Mouse (Mus musculus): ENCODE results near the gene Hba-a1. TPM values are rescaled to one million over a fixed set of nuclear protein-coding genes. Genes with fewer than 3 reads are reported as not detected.
"Not testable (repeated sequence)": the region's sequence is repeated elsewhere in the genome, so short reads cannot be mapped to it uniquely, and the experiment has no call there.

Gene Hba-a1
- total RNA-seq, 2 experiments from 2014 or later = 316 to 399 TPM

DNA sequence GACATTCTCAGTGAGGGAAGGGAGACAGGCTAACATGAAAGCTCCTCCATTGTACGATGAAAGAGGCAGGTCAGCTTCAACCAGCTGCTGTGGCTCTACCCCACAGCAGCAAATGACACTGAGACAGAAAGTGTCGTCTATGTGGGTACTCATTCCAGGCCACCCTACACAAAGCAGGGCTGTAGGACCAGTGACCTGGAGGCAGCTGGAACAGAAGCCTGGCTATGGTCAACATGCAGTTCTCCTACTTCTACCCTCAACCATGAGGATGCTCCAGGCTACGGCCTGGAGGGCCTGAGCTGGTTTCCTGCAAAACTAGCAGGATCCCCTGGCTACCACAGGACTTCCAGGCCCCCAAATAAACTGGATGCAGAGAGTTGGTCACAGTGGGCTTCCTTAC, 26.7 kb upstream of the Hba-a1 start:
- DNase-seq (ENCODE audit: low spot score) = no peak

DNA sequence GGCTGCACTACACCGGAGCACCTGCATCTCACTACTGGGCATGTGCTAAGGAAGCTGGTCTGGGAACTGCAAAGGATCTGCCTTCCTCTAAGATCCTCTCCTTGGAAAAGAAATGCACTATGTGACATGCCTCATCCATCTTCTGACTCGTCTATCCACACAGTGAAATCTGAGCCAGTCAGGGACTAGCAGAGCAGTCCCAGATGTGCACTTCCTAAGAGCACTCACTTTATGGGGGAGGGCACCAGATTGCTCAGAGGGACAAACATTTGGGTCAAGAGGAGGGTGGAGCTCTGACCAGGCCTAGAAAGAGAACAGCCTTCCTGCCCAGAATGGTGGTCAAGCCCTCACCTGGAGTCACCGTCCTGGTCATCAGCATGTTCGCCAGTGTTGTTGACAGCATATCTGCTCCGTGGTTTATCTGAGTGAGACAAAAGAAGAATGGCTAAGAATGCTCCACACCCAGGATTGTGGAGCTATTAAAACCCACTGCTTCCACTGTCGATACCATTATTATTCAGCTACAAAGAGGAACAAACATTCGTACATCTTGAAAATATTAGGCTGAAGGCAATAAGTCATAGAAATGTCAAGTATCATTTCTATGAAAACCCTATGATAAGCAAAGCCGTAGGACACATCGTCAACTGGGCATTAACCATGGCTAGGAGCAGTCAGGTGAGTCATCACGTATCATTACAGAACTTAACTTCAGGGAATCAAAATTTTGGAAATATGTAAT, 20.5 kb upstream of the Hba-a1 start:
- no peak for DNase-seq (ENCODE audit: low spot score)

DNA sequence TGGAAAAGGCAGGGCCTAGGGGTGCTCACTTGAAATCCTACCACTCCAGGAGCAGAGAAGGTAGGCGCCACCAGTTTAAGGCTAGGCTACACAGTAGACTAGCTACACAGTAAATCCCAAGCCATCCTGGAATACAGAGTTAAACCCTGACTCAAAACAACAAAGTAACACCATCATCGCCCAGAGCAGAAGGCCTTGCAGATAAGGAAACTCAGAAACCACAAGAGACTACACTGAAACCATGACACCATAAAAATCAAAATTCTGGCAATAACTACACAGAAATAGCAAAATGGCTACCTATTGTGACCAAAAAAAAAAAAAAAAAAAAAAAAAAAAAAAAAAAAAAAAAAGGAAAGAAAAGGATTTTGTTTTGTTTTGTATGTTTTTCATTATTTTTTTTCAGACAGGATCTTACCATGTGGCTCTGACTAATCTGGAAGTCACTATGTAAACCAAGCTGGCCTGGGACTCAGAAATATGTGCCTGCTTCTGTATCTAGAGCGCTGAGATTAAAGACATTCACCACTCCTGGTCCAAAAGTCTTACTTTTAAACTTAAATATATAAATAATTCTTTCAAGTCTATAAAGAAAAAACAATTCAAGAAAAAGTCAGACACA, 18.1 kb upstream of the Hba-a1 start:
- no peak for DNase-seq (ENCODE audit: low spot score)

DNA sequence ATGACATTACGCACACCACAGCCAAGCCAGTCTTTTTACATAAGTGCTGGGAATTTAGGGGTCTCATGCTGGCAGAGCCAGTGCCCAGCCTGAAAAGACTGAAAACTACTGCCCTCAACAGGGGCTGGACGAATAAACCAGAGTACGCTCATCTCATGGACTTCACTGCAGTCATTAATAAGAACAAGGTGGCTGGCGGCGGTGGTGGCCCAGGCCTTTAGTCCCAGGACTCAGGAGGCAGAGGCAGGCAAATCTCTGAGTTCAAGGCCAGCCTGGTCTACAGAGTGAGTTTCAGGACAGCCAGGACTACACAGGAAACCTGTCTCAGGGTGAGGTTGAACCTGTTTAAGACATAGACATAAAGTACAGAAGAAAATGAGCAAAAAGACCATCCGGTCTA, 17.1 kb upstream of the Hba-a1 start:
- DNase-seq (ENCODE audit: low spot score) = no peak

DNA sequence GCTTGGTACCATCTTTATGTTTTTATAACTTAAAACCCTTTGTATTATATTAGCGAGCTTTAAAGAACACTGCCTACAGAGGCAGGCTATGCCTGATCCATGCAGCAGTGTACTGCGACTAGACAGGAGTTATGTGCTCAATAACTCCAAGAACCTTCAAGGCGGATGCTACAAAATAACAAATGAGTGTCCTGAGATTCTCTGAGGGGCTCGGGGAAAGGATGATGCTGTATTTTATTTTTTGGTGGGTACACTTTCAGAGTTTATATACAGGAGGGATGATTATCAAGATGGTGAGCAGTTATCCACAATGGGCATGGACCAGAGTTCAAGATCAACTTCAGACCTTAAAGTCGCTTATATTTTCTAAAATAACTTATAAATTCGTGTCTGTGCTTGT, 16.5 kb upstream of the Hba-a1 start:
- no peak for DNase-seq (ENCODE audit: low spot score)

DNA sequence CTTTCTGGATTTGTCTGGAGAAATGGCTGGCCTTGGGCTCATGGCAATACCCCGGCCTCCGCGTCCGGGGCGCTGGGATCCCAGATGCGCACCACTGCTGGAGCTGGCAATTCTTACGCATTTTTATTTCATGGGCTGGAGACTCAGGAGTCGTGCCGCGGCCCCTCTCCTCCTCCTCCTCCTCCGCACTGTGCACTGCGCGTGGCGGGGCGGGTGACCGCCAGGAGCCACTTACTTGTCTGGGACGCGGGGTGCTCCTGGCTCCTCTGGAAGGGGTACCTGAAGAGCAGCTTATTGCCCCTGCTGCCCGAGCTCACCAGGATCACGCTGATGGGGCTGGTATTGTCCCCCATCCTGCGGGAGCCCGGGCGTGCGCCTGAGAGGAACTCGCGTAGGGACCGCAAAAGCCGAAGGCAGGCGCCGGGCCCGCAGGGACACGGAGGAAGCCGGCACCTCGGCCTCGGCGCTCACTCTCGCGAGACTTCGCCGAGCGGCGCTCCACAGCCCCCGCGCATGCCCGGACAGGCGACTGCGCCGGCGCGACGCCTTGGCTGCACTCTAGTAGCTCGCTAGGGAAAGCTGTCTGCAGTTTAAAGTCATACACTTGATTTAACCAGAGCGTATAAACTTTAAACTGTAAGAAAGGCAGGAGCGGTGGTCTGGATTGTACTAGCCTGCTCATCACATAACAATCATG, 16.0 kb upstream of the Hba-a1 start, which contains the start of gene Nprl3:
TSS of gene Nprl3 (minus strand) at position 520 of the 697 bp plus-strand sequence.
- DNase-seq (ENCODE audit: low spot score) = peak; percentile 95

DNA sequence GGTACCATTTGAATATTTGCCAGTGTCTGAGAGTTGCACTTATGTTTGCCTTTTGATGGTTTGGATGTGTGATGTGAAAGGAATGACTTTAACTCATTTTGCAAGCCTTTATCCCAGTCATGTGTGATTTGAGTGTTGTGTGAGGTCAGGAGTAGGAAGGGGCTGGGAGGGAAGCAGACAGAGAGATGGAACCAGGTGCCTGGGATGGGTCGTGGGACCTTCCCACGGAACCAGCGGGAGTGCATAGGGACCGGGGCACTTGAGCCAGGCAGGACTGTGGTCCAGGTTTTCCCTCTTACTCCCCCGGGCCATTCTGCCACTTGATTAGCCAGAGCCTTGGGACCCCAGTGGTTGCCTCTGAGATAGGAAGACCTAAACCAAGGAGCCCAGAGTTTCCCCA, 15.3 kb upstream of the Hba-a1 start:
- DNase-seq (ENCODE audit: low spot score) = no peak

DNA sequence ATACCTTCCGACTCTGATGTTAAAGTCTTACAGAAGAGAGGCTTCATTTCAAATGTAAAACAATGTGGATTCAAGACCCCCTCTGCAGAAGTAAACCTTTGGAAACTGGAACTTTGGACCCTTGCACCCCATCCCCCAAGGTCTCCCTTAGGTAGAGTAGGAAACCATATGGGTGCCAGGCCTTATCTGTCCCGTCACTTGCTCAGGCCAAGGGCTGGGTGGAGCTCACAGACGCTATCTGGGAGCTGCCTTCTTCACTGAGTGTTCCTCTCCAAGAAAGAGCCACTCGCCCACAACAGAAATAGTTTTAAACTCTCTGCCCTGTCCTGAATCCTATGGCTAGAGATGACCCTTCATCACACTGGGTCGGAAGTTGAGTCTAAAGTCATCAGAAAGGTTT, 14.4 kb upstream of the Hba-a1 start:
- no peak for DNase-seq (ENCODE audit: low spot score)

DNA sequence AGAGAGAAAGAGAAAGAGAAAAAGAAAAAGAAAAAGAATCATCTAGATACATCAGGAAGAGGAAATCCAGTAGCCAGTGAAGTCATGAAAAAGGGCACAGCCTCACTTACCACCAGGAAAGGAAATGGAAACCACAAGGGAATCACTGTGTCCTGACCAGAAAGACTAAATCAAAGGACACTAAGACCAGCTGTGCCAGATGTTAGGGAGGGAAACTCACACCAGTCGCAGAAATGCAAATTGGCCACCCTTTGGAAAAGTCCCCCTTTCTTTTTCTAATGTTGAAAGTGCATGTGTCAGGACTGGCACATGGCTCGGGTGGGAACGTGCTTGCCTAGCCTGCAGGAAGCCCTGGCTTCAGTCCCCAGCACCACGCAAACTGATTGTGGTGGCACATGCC, 12.1 kb upstream of the Hba-a1 start:
- no peak for DNase-seq (ENCODE audit: low spot score)

DNA sequence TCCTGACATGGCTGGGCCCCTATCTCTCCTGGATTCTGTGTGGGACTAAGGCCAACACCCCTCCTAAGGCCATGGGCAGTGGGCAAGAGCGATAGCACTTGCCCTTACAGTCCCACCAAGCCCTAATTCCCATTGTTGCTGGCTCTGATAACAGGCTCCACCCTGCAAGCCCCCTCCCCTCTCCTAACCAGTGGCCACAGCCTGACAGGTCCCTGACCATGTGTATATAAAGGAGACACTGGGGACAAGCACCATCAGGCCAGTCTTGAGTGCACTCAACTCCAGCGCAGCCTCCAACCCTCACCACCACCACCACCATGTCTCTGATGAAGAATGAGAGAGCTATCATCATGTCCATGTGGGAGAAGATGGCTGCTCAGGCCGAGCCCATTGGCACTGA, 7.0 kb upstream of the Hba-a1 start, which contains the start of gene Hba-x:
TSS of gene Hba-x (plus strand) at position 54 of the 400 bp plus-strand sequence.
- DNase-seq (ENCODE audit: low spot score) = no peak

DNA sequence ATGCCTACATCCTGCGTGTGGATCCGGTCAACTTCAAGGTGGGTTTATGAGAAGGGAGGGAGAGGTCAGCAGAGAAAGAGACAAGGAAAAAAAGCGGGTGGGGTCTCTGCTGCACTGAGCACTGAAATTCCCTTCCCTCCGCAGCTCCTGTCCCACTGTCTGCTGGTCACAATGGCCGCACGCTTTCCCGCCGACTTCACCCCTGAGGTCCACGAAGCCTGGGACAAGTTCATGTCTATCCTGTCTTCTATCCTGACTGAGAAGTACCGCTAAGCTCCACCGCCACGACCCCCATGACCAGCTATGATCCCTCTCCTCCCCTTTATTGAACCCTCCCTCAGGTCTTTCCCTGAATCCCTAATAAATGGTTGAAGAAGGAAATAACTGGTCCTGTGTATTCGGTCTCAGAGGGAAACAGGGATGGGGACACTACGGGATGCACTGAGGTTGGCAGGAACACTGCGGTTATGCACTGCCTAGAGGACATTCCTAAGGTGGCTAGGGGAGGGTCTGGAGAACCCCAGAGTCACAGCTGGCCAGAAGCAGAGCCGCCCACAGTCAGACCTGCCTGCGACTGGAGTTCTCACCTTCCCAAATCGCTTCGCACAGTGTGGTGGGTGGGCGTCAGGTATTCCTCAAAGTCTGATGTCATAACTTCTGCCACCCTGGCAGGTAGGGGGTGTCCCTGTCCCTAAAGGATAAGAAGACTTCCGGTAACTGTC, 5.4 kb upstream of the Hba-a1 start:
- DNase-seq (ENCODE audit: low spot score) = no peak

DNA sequence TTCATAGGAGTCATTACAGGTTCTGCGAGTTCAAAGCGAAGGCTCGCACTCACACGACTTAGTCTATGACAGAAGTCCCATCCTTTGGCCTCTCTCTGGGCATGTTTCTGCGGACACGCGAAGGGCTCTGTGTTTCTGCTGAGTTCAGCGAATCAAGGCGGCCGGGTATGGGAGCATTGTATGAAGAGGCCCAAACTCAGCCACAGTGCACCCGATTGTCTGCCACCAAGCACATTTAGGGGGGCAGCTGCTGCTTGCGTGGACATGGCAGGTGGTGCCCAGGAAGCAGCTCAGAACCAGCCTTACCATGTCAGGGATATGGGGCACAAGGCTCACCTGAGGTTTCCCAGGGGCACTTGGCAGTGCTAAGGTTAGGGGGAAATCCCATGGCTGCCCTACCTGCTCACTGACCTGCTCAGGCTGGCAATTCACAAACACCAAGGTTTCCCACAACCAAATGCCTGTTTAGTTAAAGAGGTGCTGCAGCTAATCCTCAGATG, 4.8 kb upstream of the Hba-a1 start:
- no peak for DNase-seq (ENCODE audit: low spot score)

DNA sequence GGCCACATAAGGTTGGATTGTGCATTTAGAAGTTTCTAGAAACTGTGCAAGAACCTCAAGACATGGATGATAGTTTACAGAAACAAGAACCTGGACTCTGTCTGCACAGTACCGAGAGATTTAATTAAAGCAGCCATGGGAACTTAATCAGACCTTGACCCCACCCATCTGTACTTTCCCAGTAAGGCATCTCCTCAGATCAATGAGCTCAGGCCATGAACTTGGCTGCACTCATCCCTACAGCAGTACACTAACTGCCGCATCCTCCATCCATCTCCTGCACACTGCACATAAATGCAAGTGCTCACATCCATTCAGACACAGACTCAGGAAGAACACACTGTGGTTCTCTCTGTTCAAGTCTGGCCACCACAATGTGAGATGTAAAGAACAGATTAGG, 2.7 kb upstream of the Hba-a1 start:
- no peak for DNase-seq (ENCODE audit: low spot score)

DNA sequence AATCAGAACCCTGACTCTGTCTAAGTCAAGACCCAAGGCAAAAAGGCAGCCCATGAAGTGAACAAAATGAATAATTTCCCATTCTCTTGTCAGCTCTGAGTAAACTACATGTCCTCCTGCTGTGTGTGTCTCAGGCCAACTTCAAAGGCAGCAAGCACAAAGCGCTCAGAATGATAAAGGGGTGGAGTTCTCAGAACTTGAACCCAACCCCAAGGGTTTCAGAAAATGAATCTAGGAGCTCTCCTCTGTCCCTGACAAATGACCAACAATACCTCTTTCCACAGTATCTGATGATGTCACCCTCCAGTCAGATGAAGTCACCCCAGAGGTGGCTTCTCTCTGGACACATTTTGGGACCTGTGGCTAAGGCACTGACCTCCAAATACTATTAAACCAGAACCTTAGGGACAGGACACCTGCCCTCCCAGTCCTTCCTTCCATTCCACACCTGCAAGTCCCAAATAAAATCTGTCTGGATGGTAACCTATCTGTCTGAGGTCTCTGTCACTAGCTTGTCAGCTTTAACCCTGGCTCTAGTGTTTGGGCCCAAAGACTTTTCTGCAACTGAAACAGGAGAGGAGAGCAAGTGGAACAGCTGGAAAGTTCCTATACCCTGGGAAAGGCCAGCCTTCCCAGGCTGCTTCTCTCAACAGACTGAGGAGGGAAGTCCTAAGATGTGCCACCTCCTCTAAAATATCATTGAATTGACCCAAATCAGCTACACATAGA, 1.7 kb upstream of the Hba-a1 start:
- DNase-seq (ENCODE audit: low spot score) = no peak

DNA sequence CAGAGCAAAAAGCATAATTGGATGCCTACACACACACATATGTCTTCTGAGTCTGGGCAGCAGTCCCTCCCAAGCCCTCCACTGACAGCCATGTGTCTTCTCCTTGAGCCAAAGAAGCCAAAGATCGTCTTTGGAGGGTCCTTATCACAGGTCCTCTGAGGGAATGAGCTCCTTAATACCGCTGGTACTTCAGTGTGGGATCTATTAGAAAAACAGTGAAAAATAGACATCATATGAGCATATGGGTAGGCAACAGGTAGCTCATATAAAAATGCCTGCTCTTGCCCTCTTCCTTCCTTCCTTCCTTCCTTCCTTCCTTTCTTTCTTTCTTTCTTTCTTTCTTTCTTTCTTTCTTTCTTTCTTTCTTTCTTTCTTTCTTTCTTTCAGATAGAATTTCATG, 1.3 kb downstream of the Hba-a1 start:
- not testable (repeated sequence) for DNase-seq (ENCODE audit: low spot score)

DNA sequence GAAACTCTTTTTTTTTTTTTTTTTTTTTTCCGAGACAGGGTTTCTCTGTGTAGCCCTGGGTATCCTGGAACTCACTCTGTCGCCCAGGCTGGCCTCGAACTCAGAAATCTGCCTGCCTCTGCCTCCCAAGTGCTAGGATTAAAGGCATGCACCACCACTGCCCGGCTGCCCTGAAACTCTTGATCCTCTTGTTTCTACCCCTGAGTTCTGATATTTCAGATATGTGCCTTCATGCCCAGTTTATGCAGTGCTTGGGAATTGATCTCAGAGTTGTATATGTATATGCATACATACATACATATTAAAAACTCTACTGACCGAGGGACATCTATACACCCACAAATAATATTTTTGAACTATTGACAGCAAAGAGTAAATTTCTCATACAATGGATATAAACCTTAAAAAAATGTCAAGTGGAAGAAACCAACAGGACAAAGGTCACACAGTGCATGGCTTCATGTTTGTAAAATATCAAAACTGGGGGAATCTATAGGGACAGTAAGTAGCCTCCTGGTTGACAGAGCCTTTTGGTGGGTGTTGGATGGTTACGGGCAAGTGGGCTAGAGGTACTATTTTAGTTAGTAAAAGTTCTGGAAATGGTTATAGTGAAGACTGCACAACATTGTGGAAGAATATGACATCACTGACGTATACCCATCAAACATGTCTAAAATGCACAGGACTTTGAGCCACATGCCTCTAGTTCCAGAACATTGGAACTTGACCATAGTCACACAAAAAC, 1.9 kb downstream of the Hba-a1 start:
- DNase-seq (ENCODE audit: low spot score) = no peak

DNA sequence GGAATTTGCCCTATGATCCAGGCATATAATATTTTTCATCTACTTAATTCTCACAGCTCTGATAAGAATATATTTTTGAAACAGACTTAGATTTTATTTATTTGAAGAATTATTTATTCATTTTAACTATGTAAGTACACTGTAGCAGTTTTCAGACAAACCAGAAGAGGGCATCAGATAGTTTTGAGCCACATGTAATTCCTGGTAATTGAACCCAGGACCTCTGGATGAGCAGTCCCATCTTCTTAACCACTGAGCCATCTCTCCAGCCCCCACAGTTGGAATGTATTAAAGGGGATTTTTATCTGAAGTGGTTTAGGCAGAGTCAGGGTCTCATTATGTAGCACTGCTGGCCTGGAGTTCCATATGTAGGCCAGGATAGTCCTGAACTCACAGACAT, 2.6 kb downstream of the Hba-a1 start:
- DNase-seq (ENCODE audit: low spot score) = not testable (repeated sequence)

DNA sequence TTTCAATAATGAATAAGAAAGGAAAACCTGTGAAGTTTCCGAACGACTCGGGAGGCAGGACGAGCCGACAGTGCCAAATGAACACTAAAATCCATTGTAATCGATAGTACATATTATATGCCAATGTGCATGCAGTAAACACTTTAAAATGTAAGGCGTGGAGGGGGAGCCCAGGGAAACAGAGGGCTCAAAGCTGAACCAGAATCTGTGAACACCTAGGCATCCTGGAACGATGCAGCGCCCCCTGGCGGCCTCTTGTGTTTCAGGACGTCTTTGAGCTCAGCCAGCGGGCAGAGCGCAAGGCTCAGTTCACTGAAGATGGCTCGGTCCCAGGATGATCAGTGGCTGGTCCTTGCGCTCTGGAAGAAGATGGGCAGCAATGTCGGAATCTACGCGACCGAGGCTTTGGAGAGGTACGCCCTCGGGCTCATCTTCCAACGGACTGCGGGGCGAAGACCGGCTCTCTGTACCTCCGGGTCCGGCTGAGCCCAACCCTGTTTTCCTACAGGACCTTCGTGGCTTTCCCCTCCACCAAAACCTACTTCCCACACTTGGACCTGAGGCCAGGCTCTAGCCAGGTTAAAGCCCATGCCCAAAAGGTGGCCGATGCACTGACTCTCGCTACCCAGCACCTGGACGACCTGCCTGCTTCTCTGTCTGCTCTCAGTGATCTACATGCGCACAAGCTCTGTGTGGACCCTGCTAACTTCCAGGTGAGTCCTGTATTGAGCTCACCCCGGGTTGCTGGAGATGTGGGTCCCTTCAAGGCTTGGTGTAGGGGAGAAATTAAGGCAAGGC, 3.6 kb downstream of the Hba-a1 start, which contains the start of gene Hbq1b:
TSS of gene Hbq1b (plus strand) at position 271 of the 798 bp plus-strand sequence.
- DNase-seq (ENCODE audit: low spot score) = peak; percentile 73

DNA sequence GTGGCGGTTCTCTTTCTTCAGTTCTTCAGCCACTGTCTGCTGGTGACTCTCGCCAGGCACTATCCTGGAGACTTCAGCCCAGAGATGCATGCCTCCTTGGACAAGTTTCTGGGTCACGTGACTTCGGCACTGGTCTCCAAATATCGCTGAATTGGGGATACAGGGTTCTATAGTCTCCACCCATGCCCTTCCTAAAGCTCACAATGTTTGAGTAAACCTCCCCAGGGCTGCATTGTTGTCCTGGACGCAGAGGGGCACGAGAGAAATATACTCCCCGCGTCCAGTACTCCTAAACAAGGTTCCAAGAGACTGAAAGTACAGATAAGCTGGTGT, 4.1 kb downstream of the Hba-a1 start:
- DNase-seq (ENCODE audit: low spot score) = no peak

Measured in gastrocnemius, adult 18-20 months (tissue).